Mouse (Mus musculus) liver, postnatal 0 days (tissue): ENCODE measurements at regions not wholly inside any gene's neighbourhood (a gene's known extent, or its start where the extent isn't known, plus 50 kb on each side); places are given as distances from the start of the nearest gene placed in this dataset.

Experiments used
- ATAC-seq: fragments of 200-750 bp; cut with Nextera tagmentation; 2 replicates; pipeline ENCODE4 v1.8.0; 2017; ENCODE audit warnings: mild to moderate bottlenecking, moderate library complexity
- DNase-seq: peaks from one replicate; pipeline ENCODE4 v3.0.0-alpha.2; 2016
- H3K27ac ChIP-seq: fragments of 300-500 bp; sonication (generic); 2 replicates; pipeline ENCODE4 v1.5.1; 2014; ENCODE audit warnings: antibody characterized with exemption, moderate library complexity, mild to moderate bottlenecking, low read depth
- H3K27me3 ChIP-seq: fragments of 300-500 bp; sonication (generic); 2 replicates; pipeline ENCODE4 v1.6.1; 2014; ENCODE audit warnings: low read length, control low read depth, mixed read lengths; ENCODE audit not compliant: insufficient read depth
- H3K36me3 ChIP-seq: fragments of 300-500 bp; sonication (generic); replicated peaks from 2 replicates; pipeline ENCODE4 v1.6.1; 2014; ENCODE audit warnings: mild to moderate bottlenecking, control low read depth, low read length, moderate library complexity, mixed read lengths; ENCODE audit not compliant: insufficient read depth
- H3K4me1 ChIP-seq: fragments of 300-500 bp; sonication (generic); 2 replicates; pipeline ENCODE4 v1.6.1; 2014; ENCODE audit warnings: antibody characterized with exemption, mild to moderate bottlenecking, control low read depth; ENCODE audit not compliant: insufficient read depth
- H3K4me2 ChIP-seq: fragments of 300-500 bp; sonication (generic); 2 replicates; pipeline ENCODE4 v1.6.1; 2014; ENCODE audit warnings: low read depth, mild to moderate bottlenecking, low read length, moderate library complexity, mixed read lengths
- H3K4me3 ChIP-seq: fragments of 300-500 bp; sonication (generic); 2 replicates; pipeline ENCODE4 v1.5.1; 2014; ENCODE audit warnings: low read depth, low read length
- H3K9ac ChIP-seq: fragments of 300-500 bp; sonication (generic); replicated peaks from 2 replicates; pipeline ENCODE4 v1.6.1; 2014; ENCODE audit warnings: mild to moderate bottlenecking, moderate library complexity
- H3K9me3 ChIP-seq: fragments of 300-500 bp; sonication (generic); 2 replicates; pipeline ENCODE4 v1.6.1; 2016; ENCODE audit warnings: mild to moderate bottlenecking, control low read depth, low read length, mixed read lengths
- CTCF ChIP-seq: sonication (generic); IDR thresholded peaks from 2 replicates; pipeline ENCODE4 v1.5.1; 2016; ENCODE audit warnings: antibody characterized with exemption, low read depth
- EP300 ChIP-seq: IDR thresholded peaks from 2 replicates; pipeline ENCODE4 v1.6.1; 2016; ENCODE audit warnings: antibody characterized with exemption, low read depth, mild to moderate bottlenecking
- WGBS: fragments of 180-500 bp; shearing (Covaris S2); extraction: QIAGEN DNeasy Blood & Tissue Kit; methylation state at CpG from one replicate; pipeline ENCODE4 v1.1.7; 2014; ENCODE audit not compliant: insufficient replicate concordance; 5-methylcytosine and 5-hydroxymethylcytosine counted together

GRCm38 (mm10) chr12:51111811-51112210 lies 236.1 kb upstream of the G2e3 start:
- TF ChIP-seq EP300 (no peak), CTCF (no peak)
- Histone ChIP-seq H3K4me2 (no peak overlapping the region), H3K4me1 (no peaks in the 10 kb centered on the region), H3K9me3 (no peaks in the 10 kb centered on the region), H3K4me3 (no peak overlapping the region), H3K9ac (no peak overlapping the region), H3K27me3 (no peaks in the 10 kb centered on the region), H3K27ac (no peak overlapping the region), H3K36me3 (no peaks in the 10 kb centered on the region)
- no peak for DNase-seq
- no peak for ATAC-seq
- 57% methylated on average over 4 of the region's 4 CpGs for WGBS

- Histone ChIP-seq H3K9me3 (no peaks in the 10 kb centered on the region), H3K27me3 (no peaks in the 10 kb centered on the region), H3K9ac (no peak overlapping the region), H3K4me1 (no peaks in the 10 kb centered on the region), H3K4me3 (no peak overlapping the region), H3K36me3 (no peaks in the 10 kb centered on the region), H3K27ac (no peak overlapping the region), H3K4me2 (no peak overlapping the region)
- 73% methylated on average over 5 of the region's 5 CpGs for WGBS
- ATAC-seq (no peak), DNase-seq (no peak)
- TF ChIP-seq CTCF, result no peak
Observed at GRCm38 (mm10) chr12:51108044-51108443, 239.8 kb upstream of the G2e3 start.

GRCm38 (mm10) chr12:51103541-51104042 lies 244.3 kb upstream of the G2e3 start:
- H3K4me1 ChIP-seq, result no peaks in the 10 kb centered on the region
- no peak for TF ChIP-seq EP300
- no peak for TF ChIP-seq CTCF
- H3K9me3 ChIP-seq, result no peaks in the 10 kb centered on the region
- no peak for ATAC-seq
- H3K36me3 ChIP-seq, result no peaks in the 10 kb centered on the region
- no peak overlapping the region for H3K27ac ChIP-seq
- H3K4me3 ChIP-seq, result no peak overlapping the region
- no peak overlapping the region for H3K4me2 ChIP-seq
- WGBS, result 66% methylated on average over 4 of the region's 4 CpGs
- DNase-seq, result no peak
- no peak overlapping the region for H3K9ac ChIP-seq
- H3K27me3 ChIP-seq, result no peaks in the 10 kb centered on the region

- TF ChIP-seq EP300, result no peak
- TF ChIP-seq CTCF, result no peak
- no peaks in the 10 kb centered on the region for H3K4me1 ChIP-seq
- H3K4me3 ChIP-seq, result no peak overlapping the region
- no peak for ATAC-seq
- 71% methylated on average over 6 of the region's 6 CpGs for WGBS
- no peaks in the 10 kb centered on the region for H3K9me3 ChIP-seq
- H3K36me3 ChIP-seq, result no peaks in the 10 kb centered on the region
- no peak overlapping the region for H3K9ac ChIP-seq
- DNase-seq, result no peak
- no peak overlapping the region for H3K4me2 ChIP-seq
- H3K27me3 ChIP-seq, result no peaks in the 10 kb centered on the region
- H3K27ac ChIP-seq, result no peak overlapping the region
Observed at GRCm38 (mm10) chr12:51101636-51102035, 246.2 kb upstream of the G2e3 start.

GRCm38 (mm10) chr12:51100868-51101267 lies 247.0 kb upstream of the G2e3 start:
- no peaks in the 10 kb centered on the region for H3K4me1 ChIP-seq
- H3K9ac ChIP-seq, result no peak overlapping the region
- H3K36me3 ChIP-seq, result no peaks in the 10 kb centered on the region
- H3K4me2 ChIP-seq, result no peak overlapping the region
- H3K27me3 ChIP-seq, result no peaks in the 10 kb centered on the region
- no peak overlapping the region for H3K4me3 ChIP-seq
- 81% methylated on average over 5 of the region's 5 CpGs for WGBS
- no peak for ATAC-seq
- no peaks in the 10 kb centered on the region for H3K9me3 ChIP-seq
- DNase-seq, result no peak
- no peak for TF ChIP-seq CTCF
- TF ChIP-seq EP300, result no peak
- no peak overlapping the region for H3K27ac ChIP-seq

GRCm38 (mm10) chr12:51095974-51096373 lies 251.9 kb upstream of the G2e3 start:
- Histone ChIP-seq H3K4me3 (no peak overlapping the region), H3K9me3 (no peaks in the 10 kb centered on the region), H3K9ac (no peak overlapping the region), H3K36me3 (no peaks in the 10 kb centered on the region), H3K27me3 (no peaks in the 10 kb centered on the region), H3K27ac (no peak overlapping the region), H3K4me1 (no peaks in the 10 kb centered on the region), H3K4me2 (no peak overlapping the region)
- TF ChIP-seq EP300 (no peak), CTCF (no peak)
- DNase-seq, result no peak
- 55% methylated on average over 4 of the region's 4 CpGs for WGBS
- ATAC-seq, result no peak

GRCm38 (mm10) chr12:51089324-51089723 lies 258.5 kb upstream of the G2e3 start:
- H3K9me3 ChIP-seq, result no peaks in the 10 kb centered on the region
- no peaks in the 10 kb centered on the region for H3K4me1 ChIP-seq
- no peak for TF ChIP-seq CTCF
- no peak for TF ChIP-seq EP300
- no peak overlapping the region for H3K9ac ChIP-seq
- no peak overlapping the region for H3K4me3 ChIP-seq
- H3K4me2 ChIP-seq, result no peak overlapping the region
- H3K36me3 ChIP-seq, result no peaks in the 10 kb centered on the region
- no peak overlapping the region for H3K27ac ChIP-seq
- ATAC-seq, result no peak
- WGBS, result 72% methylated on average over 7 of the region's 7 CpGs
- H3K27me3 ChIP-seq, result no peaks in the 10 kb centered on the region
- no peak for DNase-seq
